Mouse (Mus musculus): Measurements from ENCODE around the gene Ankrd33b.

Ankrd33b gene

GRCm38 (mm10) chr15:31258693-31259439, 108.7 kb downstream of the Ankrd33b start:
- no peak for DNase-seq

GRCm38 (mm10) chr15:31258029-31258692, 109.4 kb downstream of the Ankrd33b start:
- peak; percentile 35 for DNase-seq

- no peak for DNase-seq
Observed at GRCm38 (mm10) chr15:31257329-31257728, 110.2 kb downstream of the Ankrd33b start.

- no peak for DNase-seq
Observed at GRCm38 (mm10) chr15:31255762-31256161, 111.8 kb downstream of the Ankrd33b start.

- no peak for DNase-seq
Observed at GRCm38 (mm10) chr15:31254939-31255535, 112.5 kb downstream of the Ankrd33b start.

- DNase-seq = no peak
Observed at GRCm38 (mm10) chr15:31253963-31254362, 113.6 kb downstream of the Ankrd33b start.

- DNase-seq = no peak
Observed at GRCm38 (mm10) chr15:31253380-31253779, 114.1 kb downstream of the Ankrd33b start.

- no peak for DNase-seq
Observed at GRCm38 (mm10) chr15:31252590-31253311, 114.8 kb downstream of the Ankrd33b start.

GRCm38 (mm10) chr15:31251189-31251588, 116.3 kb downstream of the Ankrd33b start:
- DNase-seq = no peak

GRCm38 (mm10) chr15:31250676-31251075, 116.8 kb downstream of the Ankrd33b start:
- no peak for DNase-seq

GRCm38 (mm10) chr15:31250027-31250426, 117.5 kb downstream of the Ankrd33b start:
- no peak for DNase-seq

- DNase-seq = no peak
Observed at GRCm38 (mm10) chr15:31248882-31249281, 118.6 kb downstream of the Ankrd33b start.

- no peak for DNase-seq
Observed at GRCm38 (mm10) chr15:31247035-31247434, 120.5 kb downstream of the Ankrd33b start.

- no peak for DNase-seq
Observed at GRCm38 (mm10) chr15:31245934-31246333, 121.6 kb downstream of the Ankrd33b start.

GRCm38 (mm10) chr15:31244696-31245445, 122.7 kb downstream of the Ankrd33b start:
- no peak for DNase-seq

- DNase-seq = no peak
Observed at GRCm38 (mm10) chr15:31243260-31243659, 124.3 kb downstream of the Ankrd33b start.
